Mouse (Mus musculus): ENCODE data around the gene Ankrd11.

GRCm38 (mm10) chr8:122845662-122846061 lies 196.4 kb downstream of the Ankrd11 start:
- no peak for TF ChIP-seq CTCF (IDR thresholded peaks at IDR 0.05; ENCODE audit: control insufficient read depth, insufficient read depth, insufficient replicate concordance, low read depth, low read length)
- TF ChIP-seq POLR2A (IDR thresholded peaks at IDR 0.05; ENCODE audit: control insufficient read depth, low read depth, low read length): no peak
